Mouse (Mus musculus) embryo, embryonic 10 days (tissue): ENCODE data around the gene Dlx3.

Experiments
- DNase-seq: peaks from one replicate; pipeline ENCODE4 v3.0.0-alpha.2; 2015; ENCODE audit warnings: low spot score

The Dlx3 gene

GRCm38 (mm10) chr11:95125366-95125948 is 5.5 kb downstream of the Dlx3 start:
- DNase-seq = no peak

DNA sequence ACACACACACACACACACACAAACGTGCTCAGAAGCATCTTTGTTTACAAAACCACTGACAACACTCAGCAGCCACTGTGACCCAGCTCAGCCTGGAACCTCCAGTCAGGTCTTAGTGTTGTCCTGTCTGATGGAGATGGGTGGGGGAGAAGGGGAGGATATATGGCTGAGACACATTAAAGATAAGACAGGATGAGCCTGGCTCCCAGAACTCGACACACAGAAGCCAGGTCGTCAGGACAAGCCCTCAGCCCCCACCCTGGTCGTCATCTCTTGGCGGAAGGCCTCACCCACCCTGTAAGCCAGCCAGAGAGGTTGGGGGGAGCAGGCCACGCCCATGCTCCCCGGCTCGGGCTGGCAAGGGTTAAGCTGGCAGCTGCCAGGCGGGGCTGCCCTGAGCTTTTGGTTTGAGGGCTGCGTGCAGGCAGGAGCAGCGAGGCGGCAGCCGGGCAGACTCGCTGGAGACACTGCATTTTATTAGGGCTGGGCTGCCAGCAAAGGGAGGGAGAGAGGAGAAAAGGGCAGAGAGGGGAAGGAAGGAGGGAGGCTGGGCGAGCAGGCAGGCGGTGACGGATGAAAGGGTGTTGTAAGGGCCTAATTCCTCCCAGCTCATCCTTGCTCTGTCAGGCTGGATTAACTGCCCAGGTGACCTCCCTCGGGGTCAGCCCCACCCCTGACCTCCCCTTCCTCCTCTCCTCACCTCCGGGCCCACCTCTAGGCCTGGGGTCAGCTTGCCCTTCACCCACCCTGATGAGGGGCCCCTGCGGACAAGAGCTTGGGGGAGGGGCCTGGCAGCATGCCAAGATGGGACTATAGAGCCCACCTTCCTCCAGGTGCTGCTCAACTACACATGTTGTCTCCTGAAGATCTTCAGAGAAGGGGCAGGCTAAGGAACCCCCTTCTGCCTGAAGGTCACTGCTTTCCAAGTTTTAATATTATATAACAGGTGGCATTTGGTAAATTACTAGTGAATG is 6.6 kb downstream of the Dlx3 start:
- DNase-seq = peak; percentile 77

DNA sequence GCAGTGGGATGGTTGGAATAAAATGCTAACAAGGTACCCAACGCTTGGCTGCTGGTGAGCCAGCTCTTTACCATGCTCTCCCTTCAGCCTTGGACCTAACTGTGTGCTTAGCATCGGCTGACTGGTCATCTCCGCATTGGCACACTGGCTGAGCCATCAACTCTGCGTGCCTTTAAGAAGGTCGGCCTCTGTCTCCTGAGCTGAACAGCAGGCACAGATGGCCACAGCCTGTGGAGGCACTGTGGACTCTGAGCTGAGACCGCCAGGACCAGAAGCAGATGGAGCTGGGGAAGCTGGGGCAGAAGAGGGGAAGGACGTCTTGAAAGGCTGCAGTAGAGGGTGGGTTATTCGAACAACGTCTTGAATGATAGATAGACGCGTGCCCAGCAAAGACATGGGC is 8.4 kb downstream of the Dlx3 start:
- DNase-seq = peak; percentile 23

DNA sequence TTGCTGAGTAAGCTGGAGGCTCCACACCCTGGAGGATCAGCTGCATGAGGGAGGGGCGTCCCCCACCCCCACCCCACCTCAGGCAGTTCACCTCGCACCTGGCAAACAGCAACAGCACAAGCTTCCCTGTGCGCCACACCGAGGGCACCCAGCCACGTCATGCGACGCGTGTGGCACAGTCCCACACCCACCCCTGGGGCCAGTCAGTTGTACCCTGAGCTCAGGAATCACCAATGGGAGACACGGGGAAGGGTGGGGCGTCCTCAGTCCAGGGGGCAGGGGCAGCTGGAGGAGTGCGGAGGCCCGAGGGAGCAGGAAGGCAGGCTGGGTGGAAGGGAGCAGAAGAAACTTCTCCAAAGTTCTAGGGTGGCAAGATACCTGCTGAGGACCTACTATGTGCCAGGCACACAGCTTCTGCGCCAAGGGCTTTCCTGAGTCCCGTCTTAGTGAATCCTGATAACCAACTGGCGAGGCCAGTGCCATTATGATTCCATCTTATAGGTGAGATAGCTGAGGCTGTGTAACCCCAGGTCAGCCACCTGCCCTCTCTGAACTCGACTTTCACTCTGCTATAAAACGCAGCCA is 10.8 kb downstream of the Dlx3 start:
- DNase-seq = no peak

- no peak for DNase-seq
Measured at GRCm38 (mm10) chr11:95133321-95133720, 13.4 kb downstream of the Dlx3 start.

GRCm38 (mm10) chr11:95137281-95137680 is 17.4 kb downstream of the Dlx3 start:
- no peak for DNase-seq

DNA sequence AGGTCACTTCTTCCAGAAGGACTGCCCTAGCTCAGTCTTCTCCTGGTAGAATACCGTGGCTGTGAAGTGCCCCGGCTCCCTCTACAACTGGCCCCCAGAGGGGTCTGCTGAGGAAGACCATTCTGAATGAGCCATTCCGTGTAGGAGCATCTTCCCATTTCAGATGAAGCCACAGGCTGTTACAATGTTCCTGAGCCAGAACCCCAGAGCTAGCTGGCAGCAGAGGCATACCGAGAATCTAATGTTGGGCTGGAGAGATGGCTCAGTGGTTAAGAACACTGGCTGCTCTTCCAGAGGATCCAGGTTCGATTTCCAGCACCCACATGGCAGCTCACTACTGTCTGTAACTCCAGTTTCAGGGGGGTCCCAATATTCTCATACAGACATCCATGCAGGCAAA is 20.0 kb downstream of the Dlx3 start:
- DNase-seq = no peak

DNA sequence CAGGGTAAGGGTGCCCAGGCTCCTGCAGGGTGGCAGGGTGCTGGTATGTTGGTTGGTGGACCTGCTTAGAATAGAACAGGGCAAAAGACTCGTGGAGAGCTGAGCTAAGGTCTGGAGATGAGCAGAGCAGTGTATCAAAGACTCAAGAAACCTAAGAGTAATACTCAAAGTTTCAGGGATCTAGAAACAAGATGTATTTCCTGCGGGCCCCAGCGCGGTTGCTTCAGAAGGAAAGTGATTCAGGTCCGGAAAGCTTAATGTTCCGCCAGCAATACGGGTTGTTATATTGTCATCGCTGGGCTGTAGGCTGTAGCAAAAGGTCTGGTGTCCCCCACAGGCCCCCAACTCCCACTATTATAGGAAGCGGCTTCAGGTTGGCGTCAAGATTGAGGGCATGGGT is 22.3 kb downstream of the Dlx3 start:
- DNase-seq = no peak

GRCm38 (mm10) chr11:95142980-95143575 is 23.2 kb downstream of the Dlx3 start:
- DNase-seq = peak; percentile 53

DNA sequence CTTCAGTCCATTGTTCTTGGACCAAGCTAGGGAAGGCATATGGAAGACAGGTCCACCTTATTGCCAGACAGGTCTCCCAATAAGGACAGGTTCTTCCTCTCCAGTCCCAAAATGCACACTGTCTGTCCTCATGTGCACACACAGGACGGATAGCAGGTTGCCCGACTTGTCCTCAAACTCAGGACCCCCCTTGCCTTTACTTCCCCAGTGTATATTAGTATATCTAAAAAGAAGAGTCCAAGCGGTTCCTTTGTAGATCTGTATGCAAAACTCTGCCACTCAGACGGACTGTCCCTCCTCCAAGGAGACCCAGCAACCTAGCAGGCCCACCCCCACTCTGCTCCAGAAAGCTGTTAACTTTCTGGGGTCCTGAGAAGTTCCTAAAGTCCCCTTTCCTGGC is 23.7 kb downstream of the Dlx3 start:
- no peak for DNase-seq

- DNase-seq = peak; percentile 21
Measured at GRCm38 (mm10) chr11:95144091-95144945, 24.4 kb downstream of the Dlx3 start.

DNA sequence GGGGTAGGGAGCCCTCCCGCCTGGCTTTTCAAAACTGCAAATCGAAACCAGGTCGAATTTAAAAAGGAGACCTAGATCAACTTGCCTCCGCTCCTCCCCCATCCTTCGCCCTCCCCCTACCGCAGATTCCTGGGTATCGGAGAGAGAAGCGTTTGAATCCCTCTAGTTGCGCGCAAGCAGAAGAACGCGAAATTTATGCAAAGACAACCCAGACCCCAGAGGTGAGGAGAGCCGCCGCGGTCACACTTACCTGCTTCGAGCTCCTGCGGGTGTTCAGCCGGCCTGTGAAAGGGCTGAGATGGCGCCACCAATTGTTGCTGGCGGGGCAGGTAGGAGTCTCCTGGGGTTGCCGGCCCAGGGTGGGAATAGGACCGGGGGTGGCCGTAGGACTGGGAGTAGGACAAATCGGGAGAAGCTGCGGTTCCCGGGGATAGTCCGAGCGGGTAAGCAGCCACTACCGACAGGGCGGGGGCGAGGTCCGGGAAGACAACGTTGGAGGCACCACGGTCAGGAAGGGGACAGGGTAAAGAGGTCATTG is 25.1 kb downstream of the Dlx3 start:
- DNase-seq = peak; percentile 33

DNA sequence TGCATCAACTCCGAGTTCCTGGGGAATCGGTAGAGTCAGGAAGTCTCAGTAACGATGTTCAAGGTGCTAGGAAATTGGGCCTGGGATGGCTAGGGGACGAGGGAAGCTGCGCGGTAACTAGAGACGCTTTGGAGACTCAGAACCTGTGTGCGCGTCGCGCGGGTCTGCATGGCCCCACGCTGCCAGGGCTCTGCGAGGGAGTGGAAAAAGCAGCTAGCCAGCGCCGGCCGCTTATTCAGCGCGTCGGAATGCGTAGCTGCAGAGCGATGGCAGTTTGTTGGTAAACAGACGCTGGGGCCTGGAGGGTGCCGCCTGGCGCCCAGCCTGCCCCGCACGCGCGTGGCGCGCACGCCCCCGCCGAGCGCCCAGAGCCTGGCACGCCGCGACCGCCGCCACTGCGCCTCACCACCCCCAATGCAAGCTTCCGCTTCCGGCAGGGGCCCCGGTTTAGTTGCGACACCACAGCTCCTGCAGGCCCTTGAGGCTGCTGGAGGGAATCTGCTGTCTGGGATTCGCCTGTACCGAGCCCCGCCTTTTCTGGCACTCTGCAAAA is 26.0 kb downstream of the Dlx3 start, which contains the start of gene Dlx4:
Dlx4 (minus strand) TSS at position 413 of the 553 bp plus-strand sequence.
- peak; percentile 56 for DNase-seq

- peak; percentile 40 for DNase-seq
Measured at GRCm38 (mm10) chr11:95148754-95149153, 28.8 kb downstream of the Dlx3 start.

DNA sequence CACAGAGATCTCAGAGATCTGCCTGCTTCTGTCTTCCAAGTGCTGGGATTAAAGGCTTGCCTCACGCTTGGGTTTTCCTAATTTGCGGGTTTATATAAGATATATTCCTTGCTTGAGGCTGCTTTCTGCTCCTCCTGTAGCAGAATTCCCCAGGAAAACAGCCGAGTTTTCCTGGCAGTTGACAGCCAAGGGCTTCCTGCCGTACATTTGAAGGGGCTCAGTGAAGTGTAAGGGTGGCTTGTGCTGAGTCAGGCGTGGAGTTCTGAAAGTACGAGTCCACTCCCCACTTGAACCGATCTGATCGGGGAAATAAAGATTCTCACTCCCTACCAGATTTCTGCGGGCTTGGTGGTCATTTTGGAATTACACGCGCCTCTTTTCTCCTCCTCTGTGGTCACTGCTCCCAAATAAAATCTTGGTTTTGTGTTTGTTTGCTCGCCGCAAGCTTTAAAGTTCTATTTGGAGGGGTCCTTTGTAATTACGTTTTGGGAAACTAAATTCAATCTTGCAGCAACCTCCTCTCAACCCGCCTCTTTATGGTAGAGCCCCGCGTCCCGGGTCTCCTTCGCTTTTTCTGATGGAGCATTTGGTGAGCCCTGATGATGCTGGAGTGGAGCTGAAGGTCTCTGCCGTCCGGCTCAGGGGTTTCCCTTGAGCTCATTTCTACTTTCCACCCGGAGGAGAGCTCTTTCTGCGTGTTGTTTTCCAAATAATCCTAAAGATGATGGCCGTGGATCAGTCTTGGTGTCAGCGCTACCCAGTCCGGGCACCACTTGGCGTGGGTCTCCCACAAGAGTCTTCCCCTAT is 29.7 kb downstream of the Dlx3 start:
- DNase-seq = no peak

DNA sequence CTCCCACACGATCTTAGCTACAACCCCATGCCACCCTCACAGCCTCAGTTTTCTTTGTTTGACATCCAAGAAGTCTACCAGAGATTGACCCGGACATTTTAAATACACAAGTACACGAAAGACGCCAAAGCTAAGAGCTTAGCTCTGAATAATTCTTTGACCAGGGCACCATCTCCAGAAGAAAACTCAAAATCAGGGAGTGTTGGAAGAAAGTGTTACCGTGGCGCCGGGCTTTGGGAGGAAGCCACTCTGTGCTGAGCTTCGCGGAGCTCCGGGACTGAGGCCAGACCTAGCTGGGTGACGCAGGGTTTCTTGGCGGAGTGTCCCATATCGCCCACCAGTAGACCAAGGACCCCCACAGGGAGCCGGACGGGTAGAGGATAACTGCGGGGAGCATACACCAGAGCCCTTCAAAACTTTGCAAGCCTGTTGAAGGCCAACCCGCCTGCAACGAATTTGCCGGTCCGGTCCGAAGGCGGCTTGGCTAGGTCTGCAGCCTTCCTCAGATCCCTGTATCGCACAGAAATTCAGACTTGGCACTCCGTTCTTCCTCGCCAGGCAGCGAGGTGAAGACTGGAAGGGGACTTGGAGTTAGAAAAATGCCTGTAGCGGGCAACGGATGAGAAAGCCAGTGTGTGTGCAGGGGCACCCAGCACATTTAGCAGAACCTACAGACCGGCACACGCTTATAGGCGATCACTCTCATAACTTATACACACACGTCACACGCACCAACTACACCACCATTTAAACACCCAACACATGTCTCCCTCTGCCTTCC is 30.5 kb downstream of the Dlx3 start:
- peak; percentile 24 for DNase-seq

DNA sequence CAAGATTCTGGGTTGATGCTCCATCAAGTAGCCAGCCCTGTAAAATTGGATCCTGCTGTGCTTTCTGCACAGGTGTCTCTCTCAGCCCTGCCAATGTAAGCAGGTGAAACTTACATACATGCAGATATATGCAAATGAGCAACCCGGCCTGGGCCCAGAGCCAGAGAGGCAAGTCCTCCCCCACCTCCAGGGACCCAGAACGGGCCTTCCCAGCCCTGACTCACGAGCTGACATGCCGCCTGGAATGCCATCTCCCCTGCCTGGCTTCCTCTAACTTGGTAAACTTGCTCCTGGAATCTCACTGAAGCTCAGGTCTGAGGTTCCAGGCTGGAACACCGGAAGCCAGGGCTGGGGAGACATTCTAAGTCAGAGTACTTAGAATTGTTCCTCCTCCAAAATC is 33.2 kb downstream of the Dlx3 start:
- DNase-seq = no peak

DNA sequence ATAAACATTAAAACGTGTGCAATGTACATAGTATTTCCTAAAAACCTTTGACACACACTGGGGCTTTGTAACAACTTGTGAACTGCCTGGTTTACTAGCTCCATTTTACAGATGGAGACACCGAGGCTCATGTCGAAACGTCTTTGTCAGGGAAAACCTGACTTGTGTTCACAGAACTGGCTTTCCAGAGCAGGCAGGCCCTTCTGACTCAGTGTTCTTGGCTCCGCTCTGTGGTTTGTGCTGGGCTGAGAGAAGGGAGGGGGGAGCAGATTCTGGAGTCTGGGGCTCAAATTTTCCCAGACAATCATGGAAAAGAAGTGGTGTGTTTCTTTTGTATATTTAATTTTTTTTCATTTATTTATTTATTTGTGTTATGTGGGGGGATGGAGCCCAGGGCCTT is 33.8 kb downstream of the Dlx3 start:
- DNase-seq = no peak

DNA sequence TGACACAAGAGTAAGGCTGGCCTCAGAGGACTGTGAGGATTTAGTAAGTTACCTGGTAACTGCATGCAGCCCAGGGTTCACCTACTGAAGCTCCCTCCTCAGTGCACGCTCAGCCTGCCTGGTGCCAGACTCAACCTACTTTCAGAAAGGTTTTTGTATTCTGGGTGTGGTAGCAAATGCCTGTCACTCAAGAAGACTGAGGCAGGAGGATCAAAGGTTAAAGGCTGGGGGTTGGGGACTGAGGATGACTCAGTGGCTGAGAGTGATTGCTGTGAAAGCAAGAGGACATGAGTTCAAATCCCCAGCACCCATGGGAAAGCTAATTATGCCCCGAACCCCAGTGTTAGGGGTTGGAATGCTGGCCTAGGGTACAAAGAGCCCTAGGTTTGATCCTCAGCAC is 35.6 kb downstream of the Dlx3 start:
- DNase-seq = no peak
